8 mouse cellular contexts compared by ENCODE assay signal in genomic region chr3:57576056-57576824, GRCm38 (mm10). TPM values are rescaled to one million over a fixed set of nuclear protein-coding genes. Genes with fewer than 3 reads are reported as not detected.
A peak's percentile ranks its signal among the peaks of the same experiment; 100 is the strongest.
DNase-seq lines count a peak whose midpoint lies in the region; ATAC-seq lines count a peak whose summit lies in the region.

No protein-coding gene starts in this region.

- peak overlapping the region; percentile 95 for H3K27ac ChIP-seq in embryonic facial prominence, embryonic 14.5 days (replicated peaks; ENCODE audit: low read depth, low read length)
- H3K27ac ChIP-seq in heart, embryonic 12.5 days (ENCODE audit: poor library complexity, severe bottlenecking), result peak overlapping the region; percentile 98
- peak overlapping the region; percentile 99 for H3K27ac ChIP-seq in lung, embryonic 16.5 days (ENCODE audit: low read length)

- H3K4me3 ChIP-seq in embryonic facial prominence, embryonic 14.5 days (ENCODE audit: low read depth, low read length), result peak overlapping the region; percentile 83
- H3K4me3 ChIP-seq in heart, embryonic 12.5 days, result peak overlapping the region; percentile 89
- H3K4me3 ChIP-seq in lung, embryonic 16.5 days (ENCODE audit: low read length), result peak overlapping the region; percentile 94

- no peaks in the 10 kb centered on the region for H3K9me3 ChIP-seq in embryonic facial prominence, embryonic 14.5 days (ENCODE audit: control insufficient read depth, low read length)
- no peaks in the 10 kb centered on the region for H3K9me3 ChIP-seq in heart, embryonic 12.5 days (replicated peaks)
- no peaks in the 10 kb centered on the region for H3K9me3 ChIP-seq in lung, embryonic 16.5 days (ENCODE audit: control insufficient read depth, low read length)

- peaks cover 22% of the 10 kb centered on the region for H3K4me1 ChIP-seq in embryonic facial prominence, embryonic 14.5 days (ENCODE audit: control insufficient read depth, insufficient read depth, low read length)
- peaks cover 21% of the 10 kb centered on the region for H3K4me1 ChIP-seq in heart, embryonic 12.5 days (replicated peaks)
- peaks cover 20% of the 10 kb centered on the region for H3K4me1 ChIP-seq in lung, embryonic 16.5 days (replicated peaks; ENCODE audit: control insufficient read depth, insufficient read depth, low read length)

- WGBS in embryonic facial prominence, embryonic 14.5 days, result under 1% methylated on average over 32 of the region's 35 CpGs
- under 1% methylated on average over 35 of the region's 35 CpGs for WGBS in heart, embryonic 12.5 days
- WGBS in lung, embryonic 16.5 days, result under 1% methylated on average over 35 of the region's 35 CpGs

- peak overlapping the region; percentile 84 for H3K4me2 ChIP-seq in embryonic facial prominence, embryonic 14.5 days (ENCODE audit: low read depth, low read length)
- peak overlapping the region; percentile 88 for H3K4me2 ChIP-seq in heart, embryonic 12.5 days
- peak overlapping the region; percentile 79 for H3K4me2 ChIP-seq in lung, embryonic 16.5 days (ENCODE audit: low read depth, low read length)

- H3K27me3 ChIP-seq in embryonic facial prominence, embryonic 14.5 days (replicated peaks; ENCODE audit: control insufficient read depth, insufficient read depth, low read length), result no peaks in the 10 kb centered on the region
- no peaks in the 10 kb centered on the region for H3K27me3 ChIP-seq in heart, embryonic 12.5 days (replicated peaks)
- H3K27me3 ChIP-seq in lung, embryonic 16.5 days (ENCODE audit: control insufficient read depth, insufficient read depth, low read depth, low read length), result no peaks in the 10 kb centered on the region

- DNase-seq in thymus, postnatal 4 days, result peak; percentile 9
- DNase-seq in thymus, postnatal 25 days, result no peak
- DNase-seq in embryonic facial prominence, embryonic 14.5 days (ENCODE audit: low spot score), result peak; percentile 81
- DNase-seq in kidney, postnatal 10 days, result peak; percentile 85
- DNase-seq in right cerebral cortex, adult 2 months (ENCODE audit: low spot score in 2 of 2), result peak; percentile 15 to 17

- ATAC-seq in embryonic facial prominence, embryonic 14.5 days (ENCODE audit: low read depth), result peak; percentile 59
- ATAC-seq in heart, embryonic 12.5 days (ENCODE audit: insufficient number of reproducible peaks, low FRiP score), result peak; percentile 61
- peak; percentile 65 for ATAC-seq in lung, embryonic 16.5 days (ENCODE audit: low read depth)
- ATAC-seq in CD4-positive, CD25-positive, alpha-beta regulatory T cell, adult 4 months, result no peak

- H3K36me3 ChIP-seq in embryonic facial prominence, embryonic 14.5 days (ENCODE audit: control insufficient read depth, insufficient read depth, low read length), result no peaks in the 10 kb centered on the region
- H3K36me3 ChIP-seq in heart, embryonic 12.5 days, result 0 out of 2 replicates have a peak, but pooled peaks cover 5% of the 10 kb centered on the region
- no peaks in the 10 kb centered on the region for H3K36me3 ChIP-seq in lung, embryonic 16.5 days (ENCODE audit: control insufficient read depth, insufficient read depth, low read length)

- peak overlapping the region; percentile 85 for H3K9ac ChIP-seq in embryonic facial prominence, embryonic 14.5 days (ENCODE audit: low read depth, low read length)
- H3K9ac ChIP-seq in heart, embryonic 12.5 days, result peak overlapping the region; percentile 86
- H3K9ac ChIP-seq in lung, embryonic 16.5 days (ENCODE audit: low read length), result peak overlapping the region; percentile 94

RNA-seq across cellular contexts. Expression of gene Wwtr1, which starts 0.5 kb away (rescaled TPM):
- 30.2 and 30.9 TPM in 2 replicates for polyA plus RNA-seq in embryonic facial prominence, embryonic 14.5 days (2014; fragmentation: Nextera tagmentation; extraction: Ambion mirVana)
- 15.3 and 17.6 TPM in 2 replicates for polyA plus RNA-seq in heart, embryonic 12.5 days (2016; fragmentation: Nextera tagmentation; extraction: Ambion mirVana)
- 27.5 and 29.9 TPM in 2 replicates for polyA plus RNA-seq in lung, embryonic 16.5 days (2015; fragmentation: Nextera tagmentation; extraction: Ambion mirVana)
- polyA plus RNA-seq in CD4-positive, CD25-positive, alpha-beta regulatory T cell, adult 4 months (2017; shearing (Covaris generic)), result not detected

Comparison
In these comparisons a context has a peak if more than half of its experiments do, and no peak if none do; other contexts are left out.
1. RNA of gene Wwtr1, which starts 0.5 kb away (polyA plus RNA-seq): 30.2 to 30.9 TPM in embryonic facial prominence, embryonic 14.5 days, 27.5 to 29.9 TPM in lung, embryonic 16.5 days and 15.3 to 17.6 TPM in heart, embryonic 12.5 days; not detected in CD4-positive, CD25-positive, alpha-beta regulatory T cell, adult 4 months; every median in the first group is over 10 times any median in the second.
2. Peak in every context shown above with its lines, with median percentiles within 50 percentile points of each other: H3K27ac ChIP-seq, H3K4me2 ChIP-seq, H3K4me3 ChIP-seq and H3K9ac ChIP-seq.